Mouse (Mus musculus) bone marrow, adult 2 months (tissue): ENCODE measurements around the gene Ncam2.

Experiments
- CTCF ChIP-seq: fragments of 200-500 bp; IDR thresholded peaks from 2 replicates; pipeline ENCODE4 v1.5.1; 2011; ENCODE audit warnings: low read length, control low read depth; ENCODE audit not compliant: control insufficient read depth, insufficient read depth
- POLR2A ChIP-seq: fragments of 200-500 bp; IDR thresholded peaks from 2 replicates; pipeline ENCODE4 v1.6.1; 2011; ENCODE audit warnings: low read depth, mild to moderate bottlenecking, control low read depth, low read length, borderline replicate concordance; ENCODE audit not compliant: control insufficient read depth

GRCm38 (mm10) chr16:81481058-81481457 is 280.6 kb downstream of the Ncam2 start:
- no peak for TF ChIP-seq CTCF
- no peak for TF ChIP-seq POLR2A
